Mouse (Mus musculus): ENCODE measurements around the gene Bms1. TPM values are rescaled to one million over a fixed set of nuclear protein-coding genes. Genes with fewer than 3 reads are reported as not detected.

Bms1 gene
- polyA plus RNA-seq, 1 experiment, result 83.3 TPM

- no peaks in the 10 kb centered on the region for H3K9me3 ChIP-seq (replicated peaks; ENCODE audit: control insufficient read depth, insufficient read depth, low read length, poor library complexity, severe bottlenecking)
- no peaks in the 10 kb centered on the region for H3K27me3 ChIP-seq (ENCODE audit: control insufficient read depth, insufficient read depth, low read length, poor library complexity, severe bottlenecking)
Observed at GRCm38 (mm10) chr6:118375457-118375856, 43.8 kb downstream of the Bms1 start.

DNA sequence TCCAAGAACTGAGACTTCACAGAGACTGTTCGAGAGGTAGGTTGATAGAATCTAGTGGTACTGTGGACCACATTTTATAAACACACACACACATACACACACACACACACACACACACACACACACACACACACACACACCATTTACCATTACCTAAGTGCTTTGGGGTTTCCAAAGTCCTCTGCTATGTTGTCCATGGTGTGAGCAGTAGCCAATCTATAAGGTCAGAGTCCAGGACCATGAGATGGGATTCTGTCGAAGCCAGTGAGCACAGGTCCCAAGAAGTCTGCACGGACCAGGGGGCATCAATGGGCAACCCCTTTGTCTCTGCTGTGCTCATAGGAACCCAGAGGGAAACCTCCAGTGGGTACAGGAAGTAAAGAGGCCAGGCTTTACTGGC is 44.2 kb downstream of the Bms1 start:
- Histone ChIP-seq H3K36me3 (ENCODE audit: control insufficient read depth, insufficient read depth, low read length, poor library complexity, severe bottlenecking) (no peaks in the 10 kb centered on the region), H3K27ac (ENCODE audit: insufficient read depth, low read length) (no peak overlapping the region), H3K9me3 (replicated peaks; ENCODE audit: control insufficient read depth, insufficient read depth, low read length, poor library complexity, severe bottlenecking) (no peaks in the 10 kb centered on the region), H3K27me3 (ENCODE audit: control insufficient read depth, insufficient read depth, low read length, poor library complexity, severe bottlenecking) (no peaks in the 10 kb centered on the region), H3K9ac (ENCODE audit: low read depth, poor library complexity, severe bottlenecking) (no peak overlapping the region), H3K4me3 (ENCODE audit: low read depth, low read length) (no peak overlapping the region), H3K4me1 (ENCODE audit: control insufficient read depth, insufficient read depth, low read length) (no peaks in the 10 kb centered on the region)
- TF ChIP-seq CTCF (IDR thresholded peaks at IDR 0.05; ENCODE audit: low read depth, low read length) (no peak), EP300 (IDR thresholded peaks at IDR 0.05; ENCODE audit: insufficient read depth, low read depth, low read length) (no peak), POLR2A (IDR thresholded peaks at IDR 0.05; ENCODE audit: insufficient read depth, low read length) (no peak)

More at GRCm38 (mm10) chr6:118375457-118375856, 43.8 kb downstream of the Bms1 start:
- H3K4me3 ChIP-seq (ENCODE audit: low read depth, low read length), result no peak overlapping the region
- no peaks in the 10 kb centered on the region for H3K4me1 ChIP-seq (ENCODE audit: control insufficient read depth, insufficient read depth, low read length)
- no peak overlapping the region for H3K27ac ChIP-seq (ENCODE audit: insufficient read depth, low read length)
- TF ChIP-seq CTCF (IDR thresholded peaks at IDR 0.05; ENCODE audit: low read depth, low read length) (no peak), EP300 (IDR thresholded peaks at IDR 0.05; ENCODE audit: insufficient read depth, low read depth, low read length) (no peak), POLR2A (IDR thresholded peaks at IDR 0.05; ENCODE audit: insufficient read depth, low read length) (no peak)
- H3K9ac ChIP-seq (ENCODE audit: low read depth, poor library complexity, severe bottlenecking), result no peak overlapping the region
- H3K36me3 ChIP-seq (ENCODE audit: control insufficient read depth, insufficient read depth, low read length, poor library complexity, severe bottlenecking), result no peaks in the 10 kb centered on the region

GRCm38 (mm10) chr6:118373294-118373693 is 46.0 kb downstream of the Bms1 start:
- TF ChIP-seq CTCF (IDR thresholded peaks at IDR 0.05; ENCODE audit: low read depth, low read length), result peak; percentile 54
- no peak for TF ChIP-seq POLR2A (IDR thresholded peaks at IDR 0.05; ENCODE audit: insufficient read depth, low read length)
- TF ChIP-seq EP300 (IDR thresholded peaks at IDR 0.05; ENCODE audit: insufficient read depth, low read depth, low read length), result no peak
- H3K4me3 ChIP-seq (ENCODE audit: low read depth, low read length), result no peak overlapping the region
- H3K36me3 ChIP-seq (ENCODE audit: control insufficient read depth, insufficient read depth, low read length, poor library complexity, severe bottlenecking), result no peaks in the 10 kb centered on the region
- H3K9me3 ChIP-seq (replicated peaks; ENCODE audit: control insufficient read depth, insufficient read depth, low read length, poor library complexity, severe bottlenecking), result no peaks in the 10 kb centered on the region
- H3K27me3 ChIP-seq (ENCODE audit: control insufficient read depth, insufficient read depth, low read length, poor library complexity, severe bottlenecking), result no peaks in the 10 kb centered on the region
- no peak overlapping the region for H3K27ac ChIP-seq (ENCODE audit: insufficient read depth, low read length)
- H3K9ac ChIP-seq (ENCODE audit: low read depth, poor library complexity, severe bottlenecking), result no peak overlapping the region
- no peaks in the 10 kb centered on the region for H3K4me1 ChIP-seq (ENCODE audit: control insufficient read depth, insufficient read depth, low read length)

DNA sequence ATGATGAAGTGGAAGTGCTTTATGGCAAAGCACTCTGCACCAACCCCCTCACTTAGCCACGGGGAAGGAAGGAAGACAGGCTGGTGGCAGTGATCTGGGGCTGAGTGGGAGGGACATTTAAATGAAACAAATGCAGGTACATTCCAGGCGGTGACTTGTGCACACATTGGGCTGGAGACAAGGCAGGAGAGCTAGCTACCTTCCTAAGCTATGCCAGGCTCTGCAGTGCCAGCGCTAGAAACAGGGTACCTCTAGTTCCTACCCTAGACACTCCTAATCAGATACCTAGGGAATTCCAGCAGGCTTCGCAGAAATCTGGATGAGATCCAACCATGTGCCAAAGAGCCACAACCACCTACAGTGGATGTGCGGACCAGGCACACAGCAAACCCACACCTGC is 46.5 kb downstream of the Bms1 start:
- no peaks in the 10 kb centered on the region for H3K27me3 ChIP-seq (ENCODE audit: control insufficient read depth, insufficient read depth, low read length, poor library complexity, severe bottlenecking)
- H3K36me3 ChIP-seq (ENCODE audit: control insufficient read depth, insufficient read depth, low read length, poor library complexity, severe bottlenecking), result no peaks in the 10 kb centered on the region
- no peak overlapping the region for H3K4me3 ChIP-seq (ENCODE audit: low read depth, low read length)
- TF ChIP-seq EP300 (IDR thresholded peaks at IDR 0.05; ENCODE audit: insufficient read depth, low read depth, low read length) (no peak), POLR2A (IDR thresholded peaks at IDR 0.05; ENCODE audit: insufficient read depth, low read length) (no peak), CTCF (IDR thresholded peaks at IDR 0.05; ENCODE audit: low read depth, low read length) (no peak)
- H3K4me1 ChIP-seq (ENCODE audit: control insufficient read depth, insufficient read depth, low read length), result no peaks in the 10 kb centered on the region
- no peak overlapping the region for H3K9ac ChIP-seq (ENCODE audit: low read depth, poor library complexity, severe bottlenecking)
- H3K27ac ChIP-seq (ENCODE audit: insufficient read depth, low read length), result no peak overlapping the region
- no peaks in the 10 kb centered on the region for H3K9me3 ChIP-seq (replicated peaks; ENCODE audit: control insufficient read depth, insufficient read depth, low read length, poor library complexity, severe bottlenecking)

- H3K9ac ChIP-seq (ENCODE audit: low read depth, poor library complexity, severe bottlenecking), result no peak overlapping the region
- TF ChIP-seq EP300 (IDR thresholded peaks at IDR 0.05; ENCODE audit: insufficient read depth, low read depth, low read length), result no peak
- no peak for TF ChIP-seq POLR2A (IDR thresholded peaks at IDR 0.05; ENCODE audit: insufficient read depth, low read length)
- no peak for TF ChIP-seq CTCF (IDR thresholded peaks at IDR 0.05; ENCODE audit: low read depth, low read length)
- H3K9me3 ChIP-seq (replicated peaks; ENCODE audit: control insufficient read depth, insufficient read depth, low read length, poor library complexity, severe bottlenecking), result no peaks in the 10 kb centered on the region
- H3K27ac ChIP-seq (ENCODE audit: insufficient read depth, low read length), result no peak overlapping the region
- no peaks in the 10 kb centered on the region for H3K4me1 ChIP-seq (ENCODE audit: control insufficient read depth, insufficient read depth, low read length)
- no peaks in the 10 kb centered on the region for H3K27me3 ChIP-seq (ENCODE audit: control insufficient read depth, insufficient read depth, low read length, poor library complexity, severe bottlenecking)
- H3K4me3 ChIP-seq (ENCODE audit: low read depth, low read length), result no peak overlapping the region
- no peaks in the 10 kb centered on the region for H3K36me3 ChIP-seq (ENCODE audit: control insufficient read depth, insufficient read depth, low read length, poor library complexity, severe bottlenecking)
Observed at GRCm38 (mm10) chr6:118367502-118367901, 51.8 kb downstream of the Bms1 start.

DNA sequence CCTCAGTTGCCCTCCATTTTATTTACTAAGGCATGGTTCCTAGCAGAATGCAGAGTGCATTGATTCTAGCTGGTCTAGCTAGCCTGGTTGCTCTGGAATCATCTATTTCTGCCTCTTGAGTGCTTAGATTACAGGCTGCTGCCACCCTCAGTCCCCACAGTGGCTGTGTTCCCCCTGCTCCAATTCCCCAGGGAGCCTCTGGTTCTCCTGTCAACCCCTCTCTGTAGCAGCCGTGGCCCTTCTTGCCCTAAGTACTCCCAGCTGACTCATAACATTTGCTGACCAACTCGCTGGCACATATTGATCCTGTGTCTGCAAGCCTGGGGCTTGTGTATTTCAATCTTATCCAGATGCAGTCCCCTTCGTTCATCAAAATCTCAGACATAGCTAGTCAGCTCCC is 53.1 kb downstream of the Bms1 start:
- Histone ChIP-seq H3K27ac (ENCODE audit: insufficient read depth, low read length) (no peak overlapping the region), H3K36me3 (ENCODE audit: control insufficient read depth, insufficient read depth, low read length, poor library complexity, severe bottlenecking) (no peaks in the 10 kb centered on the region), H3K4me3 (ENCODE audit: low read depth, low read length) (no peak overlapping the region), H3K9ac (ENCODE audit: low read depth, poor library complexity, severe bottlenecking) (no peak overlapping the region), H3K4me1 (ENCODE audit: control insufficient read depth, insufficient read depth, low read length) (no peaks in the 10 kb centered on the region), H3K9me3 (replicated peaks; ENCODE audit: control insufficient read depth, insufficient read depth, low read length, poor library complexity, severe bottlenecking) (peaks cover 2% of the 10 kb centered on the region; the same call in 1 of the 2 replicates), H3K27me3 (ENCODE audit: control insufficient read depth, insufficient read depth, low read length, poor library complexity, severe bottlenecking) (no peaks in the 10 kb centered on the region)
- no peak for TF ChIP-seq EP300 (IDR thresholded peaks at IDR 0.05; ENCODE audit: insufficient read depth, low read depth, low read length)
- no peak for TF ChIP-seq POLR2A (IDR thresholded peaks at IDR 0.05; ENCODE audit: insufficient read depth, low read length)
- no peak for TF ChIP-seq CTCF (IDR thresholded peaks at IDR 0.05; ENCODE audit: low read depth, low read length)

Measured in ES-Bruce4 (cell line).